Mouse (Mus musculus): ENCODE data around the gene Scrg1.
"Not testable (repeated sequence)": the region's sequence is repeated elsewhere in the genome, so short reads cannot be mapped to it uniquely, and the experiment has no call there.

DNA sequence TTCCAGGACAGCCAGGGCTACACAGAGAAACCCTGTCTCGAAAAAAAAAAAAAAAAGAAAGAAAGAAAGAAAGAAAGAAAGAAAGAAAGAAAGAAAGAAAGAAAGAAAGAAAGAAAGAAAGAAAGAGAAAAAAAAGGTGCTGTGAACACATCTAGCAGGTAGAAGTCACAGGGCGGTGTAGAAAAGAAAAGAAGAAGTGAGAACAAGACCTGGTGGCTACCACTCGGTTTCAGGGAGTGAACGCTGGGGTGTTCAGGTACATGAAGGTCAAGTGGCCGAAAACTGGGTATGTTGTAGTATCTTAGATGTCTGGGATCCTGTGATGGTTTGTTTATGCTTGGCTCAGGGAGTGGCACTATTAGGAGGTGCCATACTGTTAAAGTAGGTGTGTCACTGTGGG lies 9.8 kb upstream of the Scrg1 start:
- not testable (repeated sequence) for TF ChIP-seq GATA1 (IDR thresholded peaks at IDR 0.05; ENCODE audit: borderline replicate concordance, low read length); FLI1 (IDR thresholded peaks at IDR 0.05; ENCODE audit: low read length)
